Mouse (Mus musculus) spleen, embryonic (tissue): ENCODE measurements at regions not wholly inside any gene's neighbourhood (a gene's known extent, or its start where the extent isn't known, plus 50 kb on each side); places are given as distances from the start of the nearest gene placed in this dataset.

Experiments
- CTCF ChIA-PET: fragments of 350-600 bp; sonication (Branson Sonifier 250); formaldehyde crosslinking; loops from one replicate; lab custom pipeline; 2022; lab: Charles Lee

DNA sequence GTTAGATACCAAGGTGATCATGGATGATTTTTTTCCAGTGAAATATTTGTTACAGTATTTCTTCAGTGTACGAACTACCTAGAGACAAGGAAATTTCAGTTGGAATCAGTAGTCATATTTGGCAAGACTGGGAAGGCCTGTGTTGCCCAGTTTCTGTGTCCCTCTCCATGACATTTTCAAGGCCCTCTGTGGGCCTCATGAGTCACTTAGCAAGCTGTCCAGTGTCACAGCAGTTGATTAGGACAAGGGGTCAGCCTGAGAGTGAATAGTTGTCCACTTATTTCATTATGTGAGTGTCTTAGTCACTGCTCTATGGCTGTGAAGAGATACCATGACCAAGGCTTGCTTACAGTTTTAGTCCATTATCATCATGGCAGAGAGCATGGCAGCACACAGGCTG, 71.5 kb upstream of the Nrsn1 start:
- CTCF ChIA-PET, result no interaction called here

GRCm38 (mm10) chr13:25333803-25334202, 63.5 kb upstream of the Nrsn1 start:
- CTCF ChIA-PET, result no interaction called here
